Mouse (Mus musculus): ENCODE results near the gene Mtmr10.

DNA sequence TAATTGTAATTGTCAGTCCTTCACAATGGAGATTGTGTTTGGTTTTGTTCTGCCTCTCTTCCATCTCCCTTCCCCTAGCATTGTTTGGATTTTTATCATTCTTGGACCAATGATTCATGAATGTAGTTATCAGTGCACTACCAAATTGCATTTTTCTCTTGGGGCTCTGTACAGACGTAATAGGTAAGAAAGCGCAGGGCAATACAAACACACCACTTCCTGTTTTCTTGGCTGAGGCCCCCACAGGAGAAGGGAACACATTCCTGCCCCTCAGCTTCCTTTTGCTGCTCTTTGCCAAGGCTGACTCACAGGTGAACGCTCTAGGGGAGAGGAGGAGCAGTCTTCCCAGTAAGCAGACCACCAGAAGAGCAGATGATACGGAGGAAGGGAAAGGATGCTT lies 37.7 kb upstream of the Mtmr10 start:
- TF ChIP-seq CTCF (IDR thresholded peaks at IDR 0.05; ENCODE audit: low read depth) (no peak), EP300 (optimal IDR thresholded peaks at IDR 0.05) (no peak)

Measured in stomach, postnatal 0 days (tissue).